In the genomic region with DNA sequence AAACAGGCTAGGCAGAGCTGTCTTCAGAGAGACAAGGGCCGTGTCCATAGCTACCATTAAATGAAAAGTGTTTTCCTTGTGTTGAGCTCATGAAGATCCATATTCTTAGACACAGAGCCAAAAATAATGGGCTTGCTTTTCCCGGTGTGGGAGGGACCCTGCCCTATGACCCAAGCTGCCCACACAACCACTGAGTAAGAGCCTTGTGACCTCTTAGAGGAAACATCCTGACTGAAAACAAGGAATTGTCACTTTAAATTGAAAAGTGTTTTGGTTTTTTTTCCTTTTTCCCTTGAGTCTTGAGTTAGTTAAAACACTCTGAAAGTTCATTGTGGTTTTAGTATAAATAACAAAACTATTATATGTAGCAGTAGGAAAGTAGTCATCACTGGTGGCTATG, we compare ENCODE assay signal across 24 mouse cellular contexts.
"Had no signal": no experiment of that assay in that cellular context is flagged by ENCODE, and none has a peak within 500 bp of the region (broad histone marks: within the 10 kb centered on the region; RNA-seq: fewer than 3 reads in every experiment).

No protein-coding gene starts in this region.

- H3K4me3 ChIP-seq: gastrocnemius, adult 2 months; heart, embryonic 10.5 days; heart, embryonic 12.5 days; hindbrain, embryonic 13.5 days; hindbrain, embryonic 15.5 days; kidney, embryonic 15.5 days; limb, embryonic 13.5 days; limb, embryonic 15.5 days; liver, embryonic 12.5 days had no signal

- H3K36me3 ChIP-seq: heart, embryonic 10.5 days; heart, embryonic 12.5 days; hindbrain, embryonic 13.5 days; hindbrain, embryonic 15.5 days; kidney, embryonic 15.5 days; limb, embryonic 13.5 days; limb, embryonic 15.5 days; liver, embryonic 12.5 days had no signal

- H3K27ac ChIP-seq: gastrocnemius, adult 2 months; heart, embryonic 10.5 days; hindbrain, embryonic 13.5 days; hindbrain, embryonic 15.5 days; hindbrain, postnatal 0 days; kidney, embryonic 15.5 days; kidney, postnatal 0 days; limb, embryonic 13.5 days; limb, embryonic 15.5 days; liver, embryonic 12.5 days had no signal

- DNase-seq: gastrocnemius, adult 2 months; gastrocnemius, postnatal 10 days; gastrocnemius, postnatal 25 days; heart, adult 18-20 months; heart, postnatal 10 days; heart, postnatal 36 days; kidney, adult 11 months; kidney, adult 2 months; kidney, adult 9 months; kidney, postnatal 14 days; kidney, postnatal 36 days; layer of hippocampus, adult 9-11 months; layer of hippocampus, postnatal 36 days; left cerebral cortex, postnatal 4 days had no signal
